Mouse (Mus musculus) liver, embryonic 12.5 days (tissue): ENCODE data around the gene Cib3. TPM values are rescaled to one million over a fixed set of nuclear protein-coding genes. Genes with fewer than 3 reads are reported as not detected.

Experiments
- ATAC-seq: fragments of 200-750 bp; cut with Nextera tagmentation; 2 replicates; pipeline ENCODE4 v1.8.0; 2017; ENCODE audit warnings: moderate number of reproducible peaks, mild to moderate bottlenecking, moderate library complexity
- H3K27ac ChIP-seq: fragments of 300-500 bp; sonication (generic); 2 replicates; pipeline ENCODE4 v1.5.1; 2016; ENCODE audit warnings: mild to moderate bottlenecking
- H3K27me3 ChIP-seq: fragments of 300-500 bp; sonication (generic); replicated peaks from 2 replicates; pipeline ENCODE4 v1.6.1; 2016; ENCODE audit warnings: mild to moderate bottlenecking, moderate library complexity
- H3K36me3 ChIP-seq: fragments of 300-500 bp; sonication (generic); 2 replicates; pipeline ENCODE4 v1.6.1; 2016; ENCODE audit warnings: mild to moderate bottlenecking, moderate library complexity
- H3K4me1 ChIP-seq: fragments of 300-500 bp; sonication (generic); 2 replicates; pipeline ENCODE4 v1.6.1; 2016
- H3K4me2 ChIP-seq: fragments of 300-500 bp; sonication (generic); 2 replicates; pipeline ENCODE4 v1.6.1; 2016; ENCODE audit warnings: mild to moderate bottlenecking, moderate library complexity
- H3K4me3 ChIP-seq: fragments of 300-500 bp; sonication (generic); 2 replicates; pipeline ENCODE4 v1.5.1; 2016; ENCODE audit warnings: mild to moderate bottlenecking, moderate library complexity
- H3K9ac ChIP-seq: fragments of 300-500 bp; sonication (generic); 2 replicates; pipeline ENCODE4 v1.6.1; 2016; ENCODE audit warnings: mild to moderate bottlenecking, moderate library complexity
- H3K9me3 ChIP-seq: fragments of 300-500 bp; sonication (generic); replicated peaks from 2 replicates; pipeline ENCODE4 v1.6.1; 2016; ENCODE audit warnings: mild to moderate bottlenecking, moderate library complexity
- WGBS: fragments of 180-500 bp; shearing (Covaris S2); methylation state at CpG from one replicate; pipeline ENCODE4 v1.1.7; 2016; ENCODE audit not compliant: insufficient replicate concordance; 5-methylcytosine and 5-hydroxymethylcytosine counted together
- polyA plus RNA-seq: library from polyadenylated mRNA; unstranded; fragments of >200 nt; fragmentation: Nextera tagmentation; extraction: Ambion mirVana; gene quantifications from 2 replicates; pipeline ENCODE4 v1.2.1, GENCODE M21; 2016

The Cib3 gene
- polyA plus RNA-seq, 1 experiment from 2014 or later = not detected

- Histone ChIP-seq H3K36me3 (no peaks in the 10 kb centered on the region), H3K27ac (no peak overlapping the region), H3K4me2 (no peak overlapping the region), H3K9me3 (peaks cover 2% of the 10 kb centered on the region; the same call in 1 of the 2 replicates), H3K9ac (no peak overlapping the region), H3K27me3 (no peaks in the 10 kb centered on the region; the same call in 1 of the 2 replicates), H3K4me1 (no peaks in the 10 kb centered on the region), H3K4me3 (no peak overlapping the region)
- WGBS = 58% methylated on average over 1 of the region's 1 CpGs
- no peak for ATAC-seq
These were observed 4.1 kb downstream of the Cib3 start for GRCm38 (mm10) chr8:72208582-72208981.

DNA sequence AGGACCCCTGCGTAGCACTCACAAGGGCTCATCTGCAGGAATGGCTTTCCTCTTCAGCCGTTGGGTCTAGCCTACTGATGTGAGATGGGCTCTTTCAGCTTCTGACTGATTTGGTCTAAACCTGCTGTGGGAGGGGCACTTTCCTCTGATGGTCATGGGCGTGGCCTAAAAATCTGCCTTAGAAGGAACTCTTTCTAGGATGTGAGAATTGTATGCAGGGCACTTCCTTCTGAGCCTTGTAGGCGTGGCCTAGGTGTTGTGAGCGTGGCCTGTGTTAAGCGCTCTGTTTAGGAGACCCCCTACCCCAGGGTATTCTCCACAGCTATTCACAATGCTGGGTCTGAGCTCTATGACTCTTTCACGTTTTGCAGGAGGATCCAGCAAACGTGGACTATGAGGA is 14.6 kb downstream of the Cib3 start:
- Histone ChIP-seq H3K9ac (no peak overlapping the region), H3K4me1 (no peaks in the 10 kb centered on the region), H3K9me3 (peaks cover 6% of the 10 kb centered on the region), H3K27me3 (no peaks in the 10 kb centered on the region), H3K36me3 (no peaks in the 10 kb centered on the region), H3K27ac (no peak overlapping the region), H3K4me2 (no peak overlapping the region), H3K4me3 (no peak overlapping the region)
- WGBS = 44% methylated on average over 8 of the region's 8 CpGs
- ATAC-seq = peak; percentile 40; the same call in 1 of the 2 replicates

GRCm38 (mm10) chr8:72192065-72192464 is 20.6 kb downstream of the Cib3 start:
- Histone ChIP-seq H3K9me3 (no peaks in the 10 kb centered on the region), H3K36me3 (no peaks in the 10 kb centered on the region), H3K4me1 (no peaks in the 10 kb centered on the region), H3K9ac (no peak overlapping the region), H3K4me3 (no peak overlapping the region), H3K27ac (no peak overlapping the region), H3K4me2 (no peak overlapping the region), H3K27me3 (no peaks in the 10 kb centered on the region)
- ATAC-seq = no peak

GRCm38 (mm10) chr8:72190215-72190539 is 22.5 kb downstream of the Cib3 start:
- Histone ChIP-seq H3K9me3 (no peaks in the 10 kb centered on the region), H3K27me3 (no peaks in the 10 kb centered on the region), H3K4me3 (no peak overlapping the region), H3K4me1 (no peaks in the 10 kb centered on the region), H3K27ac (no peak overlapping the region), H3K36me3 (no peaks in the 10 kb centered on the region), H3K9ac (no peak overlapping the region), H3K4me2 (no peak overlapping the region)
- 59% methylated on average over 2 of the region's 2 CpGs for WGBS
- ATAC-seq = no peak

DNA sequence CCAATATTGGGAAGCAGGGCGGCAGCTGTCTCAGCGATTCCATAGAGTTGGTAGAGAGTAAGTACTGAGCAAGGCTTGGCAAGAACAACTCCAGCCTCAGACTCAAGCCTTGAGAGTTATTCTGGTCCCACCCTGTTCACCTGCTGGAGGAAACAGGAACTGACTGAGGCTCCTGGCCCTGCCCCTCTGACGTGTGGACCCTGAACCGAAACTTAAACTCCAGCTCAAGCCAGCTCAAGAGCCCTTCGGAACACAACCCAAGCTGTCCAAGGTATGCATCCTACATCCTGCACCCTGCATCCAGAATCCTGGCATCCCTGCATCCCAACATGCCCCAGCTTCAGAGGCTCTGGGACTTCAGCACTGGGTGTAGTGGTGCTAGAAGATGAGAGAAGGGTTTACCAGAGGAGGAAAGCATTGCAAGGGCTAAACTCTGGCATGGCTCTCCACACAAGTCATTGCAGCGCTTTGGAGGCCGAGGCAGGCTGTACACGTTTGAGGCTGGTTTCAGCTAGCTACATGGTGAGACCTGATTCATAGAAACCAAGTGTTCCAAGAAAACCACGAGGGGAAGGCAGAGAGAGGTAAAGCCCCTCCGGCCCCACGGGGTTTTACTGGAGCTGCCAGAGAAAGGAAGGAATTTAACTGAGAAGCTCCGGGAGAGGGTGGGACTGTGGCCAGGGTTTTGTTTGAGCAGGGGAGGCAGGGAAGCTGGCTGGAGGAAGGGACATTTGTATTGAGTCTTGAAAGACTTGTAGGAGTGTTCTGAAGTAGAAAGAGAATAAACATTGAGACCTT is 23.0 kb downstream of the Cib3 start, which contains the start of gene Hsh2d:
Gene Hsh2d (plus strand): TSS at position 222 of the 798 bp plus-strand sequence.
- WGBS = 59% methylated on average over 12 of the region's 12 CpGs
- H3K9me3 ChIP-seq = no peaks in the 10 kb centered on the region
- H3K9ac ChIP-seq = no peak within 1 kb of the TSS
- 0 out of 2 replicates have a peak within 1 kb of the TSS, but pooled peaks have one; percentile 8 for H3K4me2 ChIP-seq
- no peaks in the 10 kb centered on the region for H3K36me3 ChIP-seq
- no peaks in the 10 kb centered on the region for H3K4me1 ChIP-seq
- H3K27ac ChIP-seq = no peak within 1 kb of the TSS
- peak within 1 kb of the TSS; percentile 10; the same call in 1 of the 2 replicates for H3K4me3 ChIP-seq
- no peaks in the 10 kb centered on the region for H3K27me3 ChIP-seq
- ATAC-seq = no peak

GRCm38 (mm10) chr8:72187793-72188331 is 24.8 kb downstream of the Cib3 start:
- H3K36me3 ChIP-seq = no peaks in the 10 kb centered on the region
- 71% methylated on average over 2 of the region's 2 CpGs for WGBS
- H3K4me2 ChIP-seq = no peak overlapping the region
- no peaks in the 10 kb centered on the region for H3K4me1 ChIP-seq
- no peak overlapping the region for H3K27ac ChIP-seq
- no peak for ATAC-seq
- H3K9me3 ChIP-seq = no peaks in the 10 kb centered on the region
- H3K4me3 ChIP-seq = no peak overlapping the region
- H3K27me3 ChIP-seq = no peaks in the 10 kb centered on the region
- H3K9ac ChIP-seq = no peak overlapping the region

DNA sequence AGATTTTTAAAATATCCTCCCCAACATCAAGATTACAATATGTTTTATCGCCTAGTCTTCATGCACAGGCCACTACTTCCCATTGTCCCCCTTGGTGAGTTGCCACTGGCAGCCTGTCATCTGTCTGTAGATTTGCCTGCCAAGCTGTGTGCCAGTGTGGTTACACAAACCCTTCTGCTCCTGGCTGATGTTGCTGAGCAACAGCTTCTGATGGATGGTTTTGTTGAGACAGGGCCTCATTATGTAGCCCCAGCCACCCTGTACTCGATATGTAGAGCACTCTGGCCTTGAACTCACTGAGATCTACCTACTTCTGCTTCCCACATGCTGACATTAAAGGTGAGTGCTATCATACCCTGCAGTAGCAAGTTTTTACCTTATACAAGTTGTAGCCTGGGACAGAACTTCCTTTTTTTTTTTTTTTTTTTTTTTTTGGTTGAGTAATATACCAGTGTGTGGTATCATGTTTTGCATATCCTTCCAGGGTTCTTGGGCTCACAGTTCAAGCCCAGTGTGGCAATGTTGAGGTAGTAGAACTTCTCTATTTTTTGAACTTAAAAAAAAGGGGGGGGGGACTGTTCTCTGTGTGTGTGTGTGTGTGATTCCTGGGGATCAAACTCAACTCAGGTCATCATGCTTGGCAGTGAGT is 29.0 kb downstream of the Cib3 start:
- Histone ChIP-seq H3K27me3 (no peaks in the 10 kb centered on the region), H3K27ac (no peak overlapping the region), H3K4me2 (no peak overlapping the region), H3K4me3 (no peak overlapping the region), H3K9ac (no peak overlapping the region), H3K9me3 (no peaks in the 10 kb centered on the region), H3K36me3 (peaks cover 36% of the 10 kb centered on the region), H3K4me1 (no peaks in the 10 kb centered on the region)
- 58% methylated on average over 2 of the region's 2 CpGs for WGBS
- ATAC-seq = no peak

DNA sequence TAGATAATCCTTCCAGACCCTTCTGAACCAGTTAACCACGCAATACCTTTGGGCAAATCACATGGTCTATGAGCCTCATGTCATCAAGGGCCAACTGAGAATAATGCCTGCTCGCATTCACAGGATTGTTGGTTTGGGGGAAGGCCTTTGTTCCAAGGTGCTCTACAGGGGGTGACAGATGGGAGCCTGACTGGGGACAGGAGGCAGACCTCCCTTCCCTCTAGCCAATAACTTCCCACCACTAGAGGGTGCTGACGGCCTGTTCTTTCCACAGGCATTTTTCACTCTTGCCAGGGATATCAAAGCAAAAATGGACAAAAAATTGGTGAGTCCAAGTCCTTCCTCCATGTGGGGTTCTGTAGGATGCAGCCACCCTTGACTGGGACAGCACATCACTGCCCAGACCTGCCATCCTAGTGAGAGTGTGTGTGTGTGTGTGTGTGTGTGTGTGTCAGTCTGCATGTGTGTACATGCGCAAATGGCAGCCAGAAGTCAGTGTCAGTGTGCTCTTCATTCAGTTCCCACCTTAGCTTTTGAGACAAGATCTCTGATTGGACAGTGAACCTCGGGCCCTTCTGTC is 35.2 kb downstream of the Cib3 start:
- Histone ChIP-seq H3K4me2 (no peak overlapping the region), H3K9ac (no peak overlapping the region), H3K4me1 (no peaks in the 10 kb centered on the region), H3K27ac (no peak overlapping the region), H3K36me3 (peaks cover 98% of the 10 kb centered on the region), H3K9me3 (no peaks in the 10 kb centered on the region), H3K27me3 (no peaks in the 10 kb centered on the region), H3K4me3 (no peak overlapping the region)
- WGBS = 63% methylated on average over 5 of the region's 5 CpGs
- peak; percentile 37; the same call in 1 of the 2 replicates for ATAC-seq

- no peak overlapping the region for H3K4me2 ChIP-seq
- no peaks in the 10 kb centered on the region for H3K9me3 ChIP-seq
- 77% methylated on average over 3 of the region's 3 CpGs for WGBS
- peak; percentile 31 for ATAC-seq
- peaks cover 100% of the 10 kb centered on the region for H3K36me3 ChIP-seq
- no peaks in the 10 kb centered on the region for H3K27me3 ChIP-seq
- H3K4me3 ChIP-seq = no peak overlapping the region
- peak overlapping the region; percentile 17; the same call in 1 of the 2 replicates for H3K9ac ChIP-seq
- H3K4me1 ChIP-seq = peaks cover 25% of the 10 kb centered on the region
- peak overlapping the region; percentile 18; the same call in 1 of the 2 replicates for H3K27ac ChIP-seq
These were observed 42.9 kb downstream of the Cib3 start for GRCm38 (mm10) chr8:72169681-72170249.

DNA sequence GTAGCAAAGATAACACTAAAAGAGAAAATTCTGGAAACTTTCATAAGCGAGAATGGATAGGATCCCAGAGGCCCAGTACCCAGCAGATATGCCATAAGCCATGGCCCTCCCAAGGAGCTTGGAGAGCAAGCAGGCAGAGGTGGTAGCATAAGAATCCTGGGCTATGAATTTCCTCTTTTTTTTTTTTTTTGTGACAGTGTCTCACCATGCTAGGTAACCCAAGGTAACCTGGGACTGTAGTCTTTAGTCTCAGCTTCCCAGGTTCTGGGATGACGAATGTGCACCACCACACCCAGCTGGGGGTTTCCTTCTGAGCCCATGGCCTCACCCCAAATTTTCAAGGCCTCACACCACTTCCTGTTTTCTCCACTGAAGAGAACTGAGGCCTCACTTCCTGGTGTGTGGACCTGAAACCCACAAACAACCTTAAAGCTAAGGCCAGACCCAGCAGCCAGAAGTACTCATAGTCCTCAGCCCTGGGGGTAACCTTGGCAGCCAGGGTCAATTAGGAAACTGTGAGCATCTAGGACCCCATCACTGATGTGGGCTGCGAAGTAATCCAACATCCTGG is 43.5 kb downstream of the Cib3 start:
- H3K27me3 ChIP-seq = no peaks in the 10 kb centered on the region
- WGBS = 63% methylated on average over 3 of the region's 3 CpGs
- H3K27ac ChIP-seq = peak overlapping the region; percentile 18; the same call in 1 of the 2 replicates
- peak overlapping the region; percentile 17; the same call in 1 of the 2 replicates for H3K9ac ChIP-seq
- H3K4me2 ChIP-seq = no peak overlapping the region
- H3K36me3 ChIP-seq = peaks cover 100% of the 10 kb centered on the region
- ATAC-seq = no peak
- no peaks in the 10 kb centered on the region for H3K9me3 ChIP-seq
- H3K4me3 ChIP-seq = no peak overlapping the region
- peaks cover 25% of the 10 kb centered on the region for H3K4me1 ChIP-seq

GRCm38 (mm10) chr8:72162821-72163220 is 49.8 kb downstream of the Cib3 start:
- H3K4me3 ChIP-seq = peak overlapping the region; percentile 95; the same call in 1 of the 2 replicates
- no peaks in the 10 kb centered on the region for H3K9me3 ChIP-seq
- peaks cover 52% of the 10 kb centered on the region for H3K4me1 ChIP-seq
- H3K36me3 ChIP-seq = peaks cover 52% of the 10 kb centered on the region
- peak overlapping the region; percentile 92 for H3K4me2 ChIP-seq
- no peak overlapping the region for H3K27ac ChIP-seq
- ATAC-seq = no peak
- peak overlapping the region; percentile 94 for H3K9ac ChIP-seq
- no peaks in the 10 kb centered on the region for H3K27me3 ChIP-seq
